Mouse (Mus musculus) heart, postnatal 0 days (tissue): ENCODE measurements around the gene Ecsit. TPM values are rescaled to one million over a fixed set of nuclear protein-coding genes. Genes with fewer than 3 reads are reported as not detected.

Experiments
- ATAC-seq: fragments of 200-750 bp; cut with Nextera tagmentation; 2 replicates; pipeline ENCODE4 v1.8.0; 2017; ENCODE audit warnings: low read depth, moderate number of reproducible peaks, moderate library complexity; ENCODE audit not compliant: insufficient read depth
- DNase-seq: peaks from one replicate; pipeline ENCODE4 v3.0.0-alpha.2; 2016; ENCODE audit warnings: low spot score
- H3K27ac ChIP-seq: fragments of 300-500 bp; sonication (generic); 2 replicates; pipeline ENCODE4 v1.5.1; 2014; ENCODE audit warnings: low read depth, mild to moderate bottlenecking
- H3K27me3 ChIP-seq: fragments of 300-500 bp; sonication (generic); 2 replicates; pipeline ENCODE4 v1.6.1; 2014; ENCODE audit warnings: low read length, mixed read lengths; ENCODE audit not compliant: control insufficient read depth, insufficient read depth
- H3K36me3 ChIP-seq: fragments of 300-500 bp; sonication (generic); replicated peaks from 2 replicates; pipeline ENCODE4 v1.6.1; 2014; ENCODE audit warnings: low read length, mixed read lengths; ENCODE audit not compliant: control insufficient read depth, insufficient read depth
- H3K4me1 ChIP-seq: fragments of 300-500 bp; sonication (generic); 2 replicates; pipeline ENCODE4 v1.6.1; 2014; ENCODE audit warnings: antibody characterized with exemption; ENCODE audit not compliant: control insufficient read depth, insufficient read depth
- H3K4me2 ChIP-seq: fragments of 300-500 bp; sonication (generic); 2 replicates; pipeline ENCODE4 v1.6.1; 2014; ENCODE audit warnings: low read depth, mild to moderate bottlenecking, low read length, moderate library complexity
- H3K4me3 ChIP-seq: fragments of 300-500 bp; sonication (generic); 2 replicates; pipeline ENCODE4 v1.5.1; 2014; ENCODE audit warnings: low read depth, low read length
- H3K9ac ChIP-seq: fragments of 300-500 bp; sonication (generic); replicated peaks from 2 replicates; pipeline ENCODE4 v1.6.1; 2014; ENCODE audit warnings: low read depth, low read length, mixed read lengths
- H3K9me3 ChIP-seq: fragments of 300-500 bp; sonication (generic); replicated peaks from 2 replicates; pipeline ENCODE4 v1.6.1; 2016; ENCODE audit warnings: low read length; ENCODE audit not compliant: control insufficient read depth
- CTCF ChIP-seq: IDR thresholded peaks from 2 replicates; pipeline ENCODE4 v1.5.1; 2016; ENCODE audit warnings: antibody characterized with exemption, control low read depth, low read depth
- EP300 ChIP-seq: IDR thresholded peaks from 2 replicates; pipeline ENCODE4 v1.6.1; 2016; ENCODE audit warnings: antibody characterized with exemption, low read depth
- WGBS: fragments of 180-500 bp; shearing (Covaris S2); extraction: QIAGEN DNeasy Blood & Tissue Kit; methylation state at CpG from one replicate; pipeline ENCODE4 v1.1.7; 2014; 5-methylcytosine and 5-hydroxymethylcytosine counted together
- polyA plus RNA-seq: library from polyadenylated mRNA; unstranded; fragments of >200 nt; fragmentation: Nextera tagmentation; extraction: Ambion mirVana; gene quantifications from 2 replicates; pipeline ENCODE4 v1.2.1, GENCODE M21; 2015
- total RNA-seq: library from RNA; depleted of rRNA; stranded (reverse); fragments of >200 nt; gene quantifications from 2 replicates; pipeline ENCODE4 v1.2.3, GENCODE M21; 2014; ENCODE audit warnings: low replicate concordance

Gene Ecsit
- total and polyA plus RNA-seq, 2 experiments from 2014 or later, result 82.0 to 138 TPM

- 41% methylated on average over 10 of the region's 10 CpGs for WGBS
- Histone ChIP-seq H3K9ac (no peak overlapping the region), H3K9me3 (no peaks in the 10 kb centered on the region), H3K4me1 (no peaks in the 10 kb centered on the region), H3K4me3 (peak overlapping the region; percentile 87; the same call in 1 of the 2 replicates), H3K27ac (no peak overlapping the region), H3K27me3 (no peaks in the 10 kb centered on the region), H3K36me3 (peaks cover 9% of the 10 kb centered on the region), H3K4me2 (peak overlapping the region; percentile 89; the same call in 1 of the 2 replicates)
- ATAC-seq (no peak), DNase-seq (peak; percentile 37)
- TF ChIP-seq CTCF (peak; percentile 64), EP300 (no peak)
Measured at GRCm38 (mm10) chr9:22117754-22118456, 32.7 kb upstream of the Ecsit start.

- under 1% methylated on average over 52 of the region's 52 CpGs for WGBS
Measured at GRCm38 (mm10) chr9:22116740-22117426, 31.6 kb upstream of the Ecsit start, which contains the start of gene Elof1. Gene Elof1 (minus strand): TSS chr9:22117172.

GRCm38 (mm10) chr9:22116086-22116485, 30.8 kb upstream of the Ecsit start:
- peak overlapping the region; percentile 89 for H3K4me2 ChIP-seq
- DNase-seq (no peak), ATAC-seq (no peak)
- TF ChIP-seq CTCF (no peak), EP300 (no peak)
- H3K27ac ChIP-seq, result no peak overlapping the region
- 28% methylated on average over 15 of the region's 15 CpGs for WGBS
- H3K9ac ChIP-seq, result peak overlapping the region; percentile 83
- no peaks in the 10 kb centered on the region for H3K9me3 ChIP-seq
- peaks cover 28% of the 10 kb centered on the region for H3K36me3 ChIP-seq
- H3K27me3 ChIP-seq, result no peaks in the 10 kb centered on the region
- peak overlapping the region; percentile 87 for H3K4me3 ChIP-seq
- no peaks in the 10 kb centered on the region for H3K4me1 ChIP-seq

More at GRCm38 (mm10) chr9:22116740-22117426, 31.6 kb upstream of the Ecsit start, which contains the start of gene Elof1:
- Histone ChIP-seq H3K4me3 (peak within 1 kb of the TSS; percentile 87), H3K4me1 (no peaks in the 10 kb centered on the region), H3K9me3 (no peaks in the 10 kb centered on the region), H3K4me2 (peak within 1 kb of the TSS; percentile 89), H3K9ac (peak within 1 kb of the TSS; percentile 83), H3K27ac (peak within 1 kb of the TSS; percentile 69), H3K36me3 (peaks cover 20% of the 10 kb centered on the region), H3K27me3 (no peaks in the 10 kb centered on the region)
- ATAC-seq (peak; percentile 92), DNase-seq (peak; percentile 94)
- TF ChIP-seq EP300 (peak; percentile 46; the same call in 1 of the 2 replicates), CTCF (0 out of 2 replicates have a peak, but pooled peaks have one; percentile 3)

- H3K4me2 ChIP-seq, result no peak overlapping the region; the same call in 1 of the 2 replicates
- H3K27ac ChIP-seq, result no peak overlapping the region
- H3K4me1 ChIP-seq, result no peaks in the 10 kb centered on the region
- peak overlapping the region; percentile 87; the same call in 1 of the 2 replicates for H3K4me3 ChIP-seq
- TF ChIP-seq CTCF (no peak), EP300 (no peak)
- 85% methylated on average over 4 of the region's 4 CpGs for WGBS
- H3K9ac ChIP-seq, result no peak overlapping the region
- DNase-seq (no peak), ATAC-seq (no peak)
- H3K27me3 ChIP-seq, result no peaks in the 10 kb centered on the region
- H3K9me3 ChIP-seq, result no peaks in the 10 kb centered on the region
- peaks cover 28% of the 10 kb centered on the region for H3K36me3 ChIP-seq
Measured at GRCm38 (mm10) chr9:22115635-22116034, 30.4 kb upstream of the Ecsit start.

GRCm38 (mm10) chr9:22108194-22108593, 23.0 kb upstream of the Ecsit start:
- Histone ChIP-seq H3K4me1 (no peaks in the 10 kb centered on the region), H3K9ac (no peak overlapping the region), H3K4me3 (no peak overlapping the region), H3K27ac (no peak overlapping the region), H3K9me3 (no peaks in the 10 kb centered on the region), H3K36me3 (peaks cover 27% of the 10 kb centered on the region), H3K4me2 (no peak overlapping the region), H3K27me3 (no peaks in the 10 kb centered on the region)
- 88% methylated on average over 9 of the region's 9 CpGs for WGBS
- no peak for DNase-seq
- ATAC-seq, result no peak
- no peak for TF ChIP-seq EP300
- TF ChIP-seq CTCF, result no peak
